Mouse (Mus musculus): ENCODE data around the gene Grid1.

DNA sequence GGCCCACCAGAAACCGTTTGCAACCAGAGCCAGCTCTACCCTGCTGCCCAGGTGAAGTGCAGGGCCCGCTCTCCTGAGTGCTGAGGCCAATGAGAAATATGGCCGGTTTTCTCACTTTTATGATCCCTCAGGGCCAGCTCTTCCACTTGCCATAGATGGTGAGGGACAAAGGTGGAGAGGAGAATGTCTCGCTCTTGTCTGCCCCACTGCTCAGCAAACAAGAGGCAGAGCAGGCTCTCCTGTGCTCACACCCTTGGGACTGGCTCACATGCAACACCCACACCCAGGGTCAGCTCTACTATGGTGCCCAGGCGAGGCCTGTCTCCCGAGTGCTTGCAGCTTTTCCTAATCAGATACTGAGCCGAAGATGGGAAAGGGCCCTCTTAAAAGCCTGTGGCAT is 41.1 kb upstream of the Grid1 start:
- TF ChIP-seq POLR2A (IDR thresholded peaks at IDR 0.05; ENCODE audit: low read depth, low read length) (no peak), CTCF (IDR thresholded peaks at IDR 0.05; ENCODE audit: extremely low read depth, insufficient read length, insufficient replicate concordance, low read depth, low read length) (no peak)
